Mouse (Mus musculus) testis, adult 2 months (tissue): ENCODE results near the gene Lancl3. TPM values are rescaled to one million over a fixed set of nuclear protein-coding genes. Genes with fewer than 3 reads are reported as not detected.
"Not testable (repeated sequence)": the region's sequence is repeated elsewhere in the genome, so short reads cannot be mapped to it uniquely, and the experiment has no call there.

Source experiments
- H3K27ac ChIP-seq: fragments of 200-500 bp; 2 replicates; pipeline ENCODE4 v1.5.1; 2012; ENCODE audit warnings: low read depth, low read length; ENCODE audit not compliant: control insufficient read depth, insufficient read depth
- H3K27me3 ChIP-seq: fragments of 200-500 bp; 2 replicates; pipeline ENCODE4 v1.6.1; 2012; ENCODE audit warnings: mild to moderate bottlenecking, low read length, moderate library complexity; ENCODE audit not compliant: control insufficient read depth, insufficient read depth
- H3K36me3 ChIP-seq: fragments of 200-500 bp; 2 replicates; pipeline ENCODE4 v1.6.1; 2012; ENCODE audit warnings: mild to moderate bottlenecking, low read length; ENCODE audit not compliant: control insufficient read depth, insufficient read depth
- H3K4me1 ChIP-seq: fragments of 200-500 bp; 2 replicates; pipeline ENCODE4 v1.6.1; 2012; ENCODE audit warnings: low read length; ENCODE audit not compliant: control insufficient read depth, insufficient read depth
- H3K4me3 ChIP-seq: fragments of 200-500 bp; 2 replicates; pipeline ENCODE4 v1.5.1; 2012; ENCODE audit warnings: low read depth, mild to moderate bottlenecking, low read length, moderate library complexity, mixed read lengths; ENCODE audit not compliant: control insufficient read depth
- CTCF ChIP-seq: fragments of 200-500 bp; IDR thresholded peaks from 2 replicates; pipeline ENCODE4 v1.5.1; 2012; ENCODE audit warnings: low read depth, mild to moderate bottlenecking, inconsistent platforms, low read length, moderate library complexity; ENCODE audit not compliant: control insufficient read depth, insufficient read depth, insufficient replicate concordance
- POLR2A ChIP-seq: fragments of 200-500 bp; IDR thresholded peaks from 2 replicates; pipeline ENCODE4 v1.6.1; 2012; ENCODE audit warnings: low read depth, mild to moderate bottlenecking, inconsistent platforms, low read length, moderate library complexity; ENCODE audit not compliant: control insufficient read depth
- polyA plus RNA-seq: library from polyadenylated mRNA; depleted of rRNA; stranded (reverse); fragments of >200 nt; gene quantifications from 2 replicates; pipeline ENCODE4 v1.2.3, GENCODE M21; 2012

Gene Lancl3
- polyA plus RNA-seq, 1 experiment = 0.36 TPM

DNA sequence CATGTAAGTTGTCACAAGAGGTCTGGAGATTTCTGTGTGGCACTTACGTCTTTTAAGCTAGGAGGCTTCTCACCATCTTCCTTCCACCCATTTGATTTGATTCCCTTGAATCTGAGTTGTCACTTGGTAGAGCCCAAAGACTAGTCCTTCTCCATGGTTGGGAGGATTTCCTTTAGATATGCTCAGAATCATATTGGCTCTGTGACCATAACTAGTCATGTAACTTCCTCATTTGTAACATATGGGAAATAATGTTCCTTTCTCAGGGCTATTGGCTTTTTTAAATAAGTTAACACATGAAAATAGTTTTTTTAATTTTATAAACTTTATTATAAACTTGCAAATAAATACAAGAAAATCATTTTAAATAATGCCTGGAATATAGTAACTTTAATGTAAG lies 59.6 kb downstream of the Lancl3 start:
- Histone ChIP-seq H3K27ac (no peak overlapping the region), H3K27me3 (no peaks in the 10 kb centered on the region), H3K36me3 (no peaks in the 10 kb centered on the region), H3K4me1 (no peaks in the 10 kb centered on the region), H3K4me3 (no peak overlapping the region)
- TF ChIP-seq CTCF = no peak
- no peak for TF ChIP-seq POLR2A

DNA sequence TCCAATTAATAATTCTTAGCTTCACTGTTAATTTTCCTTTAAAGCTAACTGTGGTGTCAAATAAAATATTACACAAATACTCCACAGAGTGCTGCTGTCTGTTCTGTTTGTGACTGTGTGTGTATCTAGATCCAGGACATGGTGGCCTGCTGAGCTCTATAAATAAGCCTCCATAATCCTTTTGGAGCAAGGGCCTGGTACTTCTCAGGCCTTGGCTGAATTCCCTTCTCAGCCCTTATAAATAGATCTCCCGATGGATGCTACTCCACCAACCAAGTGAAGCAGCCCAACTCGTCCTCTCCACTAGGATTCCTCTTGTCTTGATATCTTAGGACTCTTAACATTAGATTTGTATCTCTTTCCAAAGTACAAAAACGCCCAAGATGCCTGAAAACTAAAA lies 71.4 kb downstream of the Lancl3 start:
- no peaks in the 10 kb centered on the region for H3K36me3 ChIP-seq
- no peak overlapping the region for H3K4me3 ChIP-seq
- TF ChIP-seq CTCF (no peak), POLR2A (no peak)
- H3K27me3 ChIP-seq = no peaks in the 10 kb centered on the region
- no peak overlapping the region; the same call in 1 of the 2 replicates for H3K27ac ChIP-seq
- no peaks in the 10 kb centered on the region for H3K4me1 ChIP-seq

DNA sequence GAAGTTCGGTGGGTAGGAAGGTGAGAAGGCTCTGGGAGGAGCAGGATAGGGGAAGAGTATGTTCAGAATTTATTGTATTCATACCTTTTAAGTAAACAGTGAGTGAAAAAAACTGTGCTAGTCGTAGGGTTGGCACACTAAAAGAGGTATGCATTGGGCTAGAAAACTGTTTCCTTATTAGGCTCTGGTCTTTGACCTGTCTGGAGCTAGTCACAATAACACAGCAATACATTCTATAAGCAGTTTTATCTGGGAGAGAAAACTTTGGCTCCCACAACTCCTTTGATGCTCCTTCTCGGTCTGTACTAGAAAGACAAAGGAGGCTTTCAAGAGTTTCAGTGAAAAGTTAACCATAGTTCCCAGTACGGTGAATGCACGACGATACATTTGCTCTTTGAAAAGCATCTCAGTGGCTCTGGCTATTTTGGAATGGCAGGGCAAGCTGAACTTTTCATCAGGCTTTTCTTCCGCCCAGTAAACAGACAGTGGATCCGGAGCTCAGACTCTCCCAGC lies 72.3 kb downstream of the Lancl3 start:
- H3K27ac ChIP-seq = peak overlapping the region; percentile 78
- no peak for TF ChIP-seq POLR2A
- no peak for TF ChIP-seq CTCF

DNA sequence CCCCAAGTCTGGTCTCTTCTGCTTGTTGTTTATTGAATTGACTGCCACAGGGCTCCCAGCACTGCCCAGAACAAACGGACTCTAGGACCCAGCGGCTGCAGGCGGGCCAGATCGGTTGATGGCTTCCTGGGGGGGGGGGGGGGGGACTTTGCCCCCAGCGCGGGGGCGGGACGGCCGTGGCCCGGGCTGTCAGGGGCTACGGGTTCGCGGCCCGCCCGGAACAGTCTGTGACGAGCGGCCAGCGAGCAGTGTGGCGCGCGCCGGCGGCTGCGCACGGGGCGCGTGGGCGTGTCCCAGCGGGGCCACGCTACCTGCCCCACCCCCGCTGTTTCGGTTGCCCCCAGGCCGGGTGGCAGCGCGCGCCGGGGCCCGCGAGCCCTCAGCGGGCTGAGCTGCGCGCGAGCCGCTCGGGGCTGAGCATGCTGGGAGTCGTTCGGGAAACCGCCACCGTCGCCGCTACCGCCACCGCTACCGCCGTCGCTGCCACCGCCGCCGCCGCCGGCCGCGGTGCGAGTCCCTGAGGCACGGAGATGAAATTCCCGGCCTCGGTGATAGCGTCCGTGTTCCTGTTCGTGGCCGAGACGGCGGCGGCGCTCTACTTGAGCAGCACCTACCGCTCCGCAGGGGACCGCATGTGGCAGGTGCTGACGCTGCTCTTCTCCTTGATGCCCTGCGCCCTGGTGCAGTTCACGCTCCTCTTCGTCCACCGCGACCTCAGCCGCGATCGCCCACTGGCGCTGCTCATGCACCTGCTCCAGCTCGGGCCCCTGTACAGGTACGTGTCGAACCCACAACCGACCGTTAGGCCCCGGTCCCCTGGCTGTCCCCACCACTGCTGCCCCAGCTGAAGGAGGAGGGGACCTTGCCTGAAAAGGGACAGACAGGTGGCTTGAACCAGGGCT lies 73.0 kb downstream of the Lancl3 start, which contains the start of gene Xk:
Gene Xk (plus strand): TSS at position 297 of the 902 bp plus-strand sequence.
- peak; percentile 13; the same call in 1 of the 2 replicates for TF ChIP-seq POLR2A
- no peak for TF ChIP-seq CTCF
- Histone ChIP-seq H3K27me3 (no peaks in the 10 kb centered on the region), H3K4me3 (peak within 1 kb of the TSS; percentile 86), H3K36me3 (no peaks in the 10 kb centered on the region), H3K27ac (peak within 1 kb of the TSS; percentile 97), H3K4me1 (no peaks in the 10 kb centered on the region)

More for the DNA sequence above, 72.3 kb downstream of the Lancl3 start:
- Histone ChIP-seq H3K4me3 (peak overlapping the region; percentile 64), H3K27me3 (no peaks in the 10 kb centered on the region), H3K4me1 (no peaks in the 10 kb centered on the region), H3K36me3 (no peaks in the 10 kb centered on the region)

DNA sequence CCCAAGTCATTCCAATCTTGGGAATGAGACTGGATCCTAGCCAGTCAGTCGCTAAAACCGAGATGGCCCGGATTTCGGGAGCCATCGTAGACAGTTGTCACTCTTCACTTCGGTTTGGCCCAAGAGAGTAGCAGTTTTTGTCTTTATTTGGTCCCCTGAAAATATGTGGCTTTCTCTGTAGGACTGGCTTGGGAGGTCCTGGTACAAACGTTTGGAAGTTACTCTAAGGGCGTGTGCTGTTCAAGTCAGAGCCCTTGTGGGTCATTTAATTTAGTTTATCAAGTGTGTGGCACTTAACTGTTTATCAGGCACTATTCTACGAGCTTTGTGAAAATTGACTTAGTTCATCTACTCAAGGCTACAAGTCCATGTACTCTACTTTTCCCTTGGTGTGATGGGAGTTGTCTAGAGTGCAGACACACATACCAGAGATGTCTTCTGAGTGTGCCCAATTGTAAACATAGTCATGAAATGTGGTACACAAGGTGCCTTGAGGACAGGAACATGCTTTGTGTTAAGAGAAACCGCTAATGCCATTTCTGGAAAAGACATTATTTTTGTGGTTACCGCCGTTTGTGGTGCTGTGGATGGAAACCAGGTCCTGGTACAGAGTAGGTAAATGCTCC lies 73.8 kb downstream of the Lancl3 start:
- no peaks in the 10 kb centered on the region for H3K4me1 ChIP-seq
- H3K4me3 ChIP-seq = peak overlapping the region; percentile 86
- H3K27me3 ChIP-seq = no peaks in the 10 kb centered on the region
- TF ChIP-seq CTCF (no peak), POLR2A (no peak)
- H3K36me3 ChIP-seq = no peaks in the 10 kb centered on the region
- H3K27ac ChIP-seq = peak overlapping the region; percentile 97

DNA sequence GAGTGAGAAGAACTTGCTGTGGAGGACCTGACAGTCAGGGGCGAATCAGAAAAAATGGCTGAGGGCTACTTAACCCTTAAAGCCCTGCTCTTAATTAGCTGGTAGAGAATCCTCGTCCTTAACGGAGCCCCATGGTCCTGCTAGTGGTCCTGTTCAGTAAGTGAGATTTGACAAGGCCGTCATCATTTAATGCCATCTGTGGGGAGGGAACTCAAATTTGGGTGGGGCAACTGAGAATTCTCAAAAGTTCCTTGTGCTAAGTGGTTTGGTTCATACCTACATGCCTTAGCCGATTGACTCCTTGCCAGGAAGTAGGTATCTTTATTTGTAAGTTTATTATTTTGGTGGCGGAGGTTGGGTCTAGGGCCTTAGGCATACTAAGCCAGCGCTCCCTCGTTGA lies 74.6 kb downstream of the Lancl3 start:
- Histone ChIP-seq H3K27me3 (no peaks in the 10 kb centered on the region), H3K4me1 (no peaks in the 10 kb centered on the region), H3K27ac (no peak overlapping the region), H3K36me3 (no peaks in the 10 kb centered on the region), H3K4me3 (no peak overlapping the region)
- TF ChIP-seq CTCF (no peak), POLR2A (no peak)

DNA sequence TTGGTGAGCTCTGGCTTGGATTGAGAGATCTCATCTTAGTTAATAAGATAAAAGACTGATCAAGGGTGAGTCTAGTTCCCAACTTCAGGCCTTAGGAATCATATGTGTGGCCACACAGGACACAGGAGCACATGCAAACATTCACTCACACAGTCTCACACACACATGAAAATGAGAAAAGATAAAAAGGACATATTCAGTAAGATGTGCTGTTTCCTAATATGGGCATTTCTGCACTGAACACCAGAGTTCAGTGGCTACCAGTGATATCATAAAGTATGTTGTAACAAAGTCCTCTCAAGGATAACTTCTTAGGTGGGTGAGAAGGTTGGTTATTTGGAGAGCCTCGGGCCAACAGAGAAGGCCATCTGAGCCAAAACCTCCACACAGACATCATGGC lies 83.8 kb downstream of the Lancl3 start, which contains the start of gene H2al1m:
Gene H2al1m (plus strand): TSS at position 301 of the 400 bp plus-strand sequence.
- H3K27ac ChIP-seq, H3K27me3 ChIP-seq, H3K36me3 ChIP-seq, H3K4me1 ChIP-seq: not testable (repeated sequence)
- H3K4me3 ChIP-seq = peak within 1 kb of the TSS; percentile 2; the same call in 1 of the 2 replicates

DNA sequence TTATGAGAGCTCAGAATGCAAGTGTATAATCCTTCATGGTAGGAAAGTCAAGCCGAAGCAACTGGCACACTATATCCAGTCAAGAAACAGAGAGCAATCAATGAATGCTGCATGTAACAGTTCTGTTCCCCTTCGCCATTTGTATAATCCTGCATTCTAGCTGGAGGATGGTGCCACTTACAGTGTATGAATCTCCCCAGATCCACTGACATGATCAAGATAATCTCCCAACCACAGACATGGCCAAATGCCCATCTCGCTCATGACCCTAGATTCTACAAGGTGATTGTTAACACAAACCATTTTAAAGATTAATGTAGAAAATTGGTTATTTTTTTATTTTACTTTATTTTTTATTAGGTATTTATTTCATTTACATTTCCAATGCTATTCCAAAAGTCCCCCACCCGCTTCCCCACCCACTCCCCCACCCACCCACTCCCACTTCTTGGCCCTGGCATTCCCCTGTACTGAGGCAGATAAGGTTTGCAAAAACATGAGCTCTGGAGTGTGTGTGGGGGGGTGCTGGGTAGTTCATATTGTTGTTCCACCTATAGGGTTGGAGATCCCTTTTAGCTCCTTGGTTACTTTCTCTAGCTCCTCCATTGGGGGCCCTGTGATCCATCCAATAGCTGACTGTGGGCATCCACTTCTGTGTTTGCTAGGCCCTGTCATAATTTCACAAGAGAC lies 93.6 kb downstream of the Lancl3 start:
- not testable (repeated sequence) for H3K4me3 ChIP-seq, H3K27ac ChIP-seq, H3K27me3 ChIP-seq, H3K4me1 ChIP-seq, H3K36me3 ChIP-seq
